Mouse (Mus musculus): ENCODE data around the gene Macf1. TPM values are rescaled to one million over a fixed set of nuclear protein-coding genes. Genes with fewer than 3 reads are reported as not detected.
A peak's percentile ranks its signal among the peaks of the same experiment; 100 is the strongest.

Macf1 gene
- polyA plus RNA-seq, 1 experiment = 62.9 TPM

GRCm38 (mm10) chr4:123686368-123687024 is 2.3 kb upstream of the Macf1 start:
- no peaks in the 10 kb centered on the region for H3K27me3 ChIP-seq (replicated peaks; ENCODE audit: control insufficient read depth, insufficient read depth, low read length)
- peak; percentile 15 for DNase-seq
- 6% methylated on average over 55 of the region's 56 CpGs for WGBS
- H3K4me1 ChIP-seq (ENCODE audit: control insufficient read depth, insufficient read depth, low read length) = no peaks in the 10 kb centered on the region; the same call in 1 of the 2 replicates
- no peaks in the 10 kb centered on the region for H3K36me3 ChIP-seq (ENCODE audit: control insufficient read depth, insufficient read depth, low read length)
- TF ChIP-seq POLR2A (IDR thresholded peaks at IDR 0.05; ENCODE audit: low read depth, low read length) (no peak), CTCF (conservative IDR thresholded peaks at IDR 0.05; ENCODE audit: insufficient read depth, insufficient read length, low read depth, low read length) (no peak)
- H3K4me3 ChIP-seq (ENCODE audit: insufficient read depth, low read depth, low read length) = peak overlapping the region; percentile 59
- H3K27ac ChIP-seq (ENCODE audit: insufficient read depth, low read depth, low read length) = no peak overlapping the region

GRCm38 (mm10) chr4:123685506-123686242 is 1.5 kb upstream of the Macf1 start:
- Histone ChIP-seq H3K36me3 (ENCODE audit: control insufficient read depth, insufficient read depth, low read length) (no peaks in the 10 kb centered on the region), H3K4me3 (ENCODE audit: insufficient read depth, low read depth, low read length) (no peak overlapping the region), H3K27ac (ENCODE audit: insufficient read depth, low read depth, low read length) (no peak overlapping the region), H3K27me3 (replicated peaks; ENCODE audit: control insufficient read depth, insufficient read depth, low read length) (no peaks in the 10 kb centered on the region), H3K4me1 (ENCODE audit: control insufficient read depth, insufficient read depth, low read length) (no peaks in the 10 kb centered on the region; the same call in 1 of the 2 replicates)
- peak; percentile 33 for DNase-seq
- TF ChIP-seq CTCF (conservative IDR thresholded peaks at IDR 0.05; ENCODE audit: insufficient read depth, insufficient read length, low read depth, low read length) = no peak
- no peak for TF ChIP-seq POLR2A (IDR thresholded peaks at IDR 0.05; ENCODE audit: low read depth, low read length)
- 67% methylated on average over 8 of the region's 8 CpGs for WGBS

GRCm38 (mm10) chr4:123685046-123685445 is 886 bp upstream of the Macf1 start:
- no peaks in the 10 kb centered on the region for H3K27me3 ChIP-seq (replicated peaks; ENCODE audit: control insufficient read depth, insufficient read depth, low read length)
- WGBS = 93% methylated on average over 7 of the region's 7 CpGs
- no peak overlapping the region for H3K27ac ChIP-seq (ENCODE audit: insufficient read depth, low read depth, low read length)
- H3K36me3 ChIP-seq (ENCODE audit: control insufficient read depth, insufficient read depth, low read length) = no peaks in the 10 kb centered on the region
- no peaks in the 10 kb centered on the region; the same call in 1 of the 2 replicates for H3K4me1 ChIP-seq (ENCODE audit: control insufficient read depth, insufficient read depth, low read length)
- H3K4me3 ChIP-seq (ENCODE audit: insufficient read depth, low read depth, low read length) = no peak overlapping the region
- no peak for DNase-seq
- TF ChIP-seq CTCF (conservative IDR thresholded peaks at IDR 0.05; ENCODE audit: insufficient read depth, insufficient read length, low read depth, low read length) = no peak
- TF ChIP-seq POLR2A (IDR thresholded peaks at IDR 0.05; ENCODE audit: low read depth, low read length) = no peak

GRCm38 (mm10) chr4:123682291-123682690 is 1.9 kb downstream of the Macf1 start:
- no peak for DNase-seq
- Histone ChIP-seq H3K36me3 (ENCODE audit: control insufficient read depth, insufficient read depth, low read length) (no peaks in the 10 kb centered on the region), H3K4me1 (ENCODE audit: control insufficient read depth, insufficient read depth, low read length) (no peaks in the 10 kb centered on the region; the same call in 1 of the 2 replicates), H3K27me3 (replicated peaks; ENCODE audit: control insufficient read depth, insufficient read depth, low read length) (no peaks in the 10 kb centered on the region), H3K4me3 (ENCODE audit: insufficient read depth, low read depth, low read length) (no peak overlapping the region), H3K27ac (ENCODE audit: insufficient read depth, low read depth, low read length) (no peak overlapping the region)
- WGBS = 82% methylated on average over 8 of the region's 8 CpGs
- TF ChIP-seq CTCF (conservative IDR thresholded peaks at IDR 0.05; ENCODE audit: insufficient read depth, insufficient read length, low read depth, low read length) (no peak), POLR2A (IDR thresholded peaks at IDR 0.05; ENCODE audit: low read depth, low read length) (no peak)

- Histone ChIP-seq H3K4me3 (ENCODE audit: insufficient read depth, low read depth, low read length) (no peak overlapping the region), H3K27me3 (replicated peaks; ENCODE audit: control insufficient read depth, insufficient read depth, low read length) (no peaks in the 10 kb centered on the region), H3K4me1 (ENCODE audit: control insufficient read depth, insufficient read depth, low read length) (0 out of 2 replicates have a peak, but pooled peaks cover 5% of the 10 kb centered on the region), H3K36me3 (ENCODE audit: control insufficient read depth, insufficient read depth, low read length) (no peaks in the 10 kb centered on the region), H3K27ac (ENCODE audit: insufficient read depth, low read depth, low read length) (no peak overlapping the region)
- DNase-seq = no peak
- 55% methylated on average over 7 of the region's 7 CpGs for WGBS
- TF ChIP-seq CTCF (conservative IDR thresholded peaks at IDR 0.05; ENCODE audit: insufficient read depth, insufficient read length, low read depth, low read length) (no peak), POLR2A (IDR thresholded peaks at IDR 0.05; ENCODE audit: low read depth, low read length) (no peak)
Measured at GRCm38 (mm10) chr4:123680962-123681361, 3.2 kb downstream of the Macf1 start.

GRCm38 (mm10) chr4:123677060-123677804 is 6.9 kb downstream of the Macf1 start:
- Histone ChIP-seq H3K27me3 (replicated peaks; ENCODE audit: control insufficient read depth, insufficient read depth, low read length) (no peaks in the 10 kb centered on the region), H3K4me3 (ENCODE audit: insufficient read depth, low read depth, low read length) (no peak overlapping the region), H3K4me1 (ENCODE audit: control insufficient read depth, insufficient read depth, low read length) (0 out of 2 replicates have a peak, but pooled peaks cover 5% of the 10 kb centered on the region), H3K27ac (ENCODE audit: insufficient read depth, low read depth, low read length) (no peak overlapping the region), H3K36me3 (ENCODE audit: control insufficient read depth, insufficient read depth, low read length) (no peaks in the 10 kb centered on the region)
- TF ChIP-seq POLR2A (IDR thresholded peaks at IDR 0.05; ENCODE audit: low read depth, low read length) (no peak), CTCF (conservative IDR thresholded peaks at IDR 0.05; ENCODE audit: insufficient read depth, insufficient read length, low read depth, low read length) (no peak)
- 37% methylated on average over 10 of the region's 10 CpGs for WGBS
- DNase-seq = peak; percentile 50
